Mouse (Mus musculus) limb, embryonic 12.5 days (tissue): ENCODE data around the gene Smpdl3b. TPM values are rescaled to one million over a fixed set of nuclear protein-coding genes. Genes with fewer than 3 reads are reported as not detected.

Experiments
- ATAC-seq: fragments of 200-750 bp; cut with Nextera tagmentation; 2 replicates; pipeline ENCODE4 v1.8.0; 2017; ENCODE audit warnings: low read depth, moderate TSS enrichment; ENCODE audit not compliant: insufficient number of reproducible peaks, insufficient read depth, low FRiP score, low TSS enrichment
- H3K27ac ChIP-seq: fragments of 300-500 bp; sonication (generic); 2 replicates; pipeline ENCODE4 v1.5.1; 2016; ENCODE audit warnings: mild to moderate bottlenecking, moderate library complexity
- H3K27me3 ChIP-seq: fragments of 300-500 bp; sonication (generic); 2 replicates; pipeline ENCODE4 v1.6.1; 2016; ENCODE audit warnings: mild to moderate bottlenecking, moderate library complexity
- H3K36me3 ChIP-seq: fragments of 300-500 bp; sonication (generic); 2 replicates; pipeline ENCODE4 v1.6.1; 2016; ENCODE audit warnings: mild to moderate bottlenecking, moderate library complexity
- H3K4me1 ChIP-seq: fragments of 300-500 bp; sonication (generic); replicated peaks from 2 replicates; pipeline ENCODE4 v1.6.1; 2016
- H3K4me2 ChIP-seq: fragments of 300-500 bp; sonication (generic); 2 replicates; pipeline ENCODE4 v1.6.1; 2016; ENCODE audit warnings: mild to moderate bottlenecking, moderate library complexity
- H3K4me3 ChIP-seq: fragments of 300-500 bp; sonication (generic); replicated peaks from 2 replicates; pipeline ENCODE4 v1.5.1; 2016; ENCODE audit warnings: mild to moderate bottlenecking
- H3K9ac ChIP-seq: fragments of 300-500 bp; sonication (generic); replicated peaks from 2 replicates; pipeline ENCODE4 v1.6.1; 2016; ENCODE audit warnings: mild to moderate bottlenecking, moderate library complexity
- H3K9me3 ChIP-seq: fragments of 300-500 bp; sonication (generic); 2 replicates; pipeline ENCODE4 v1.6.1; 2016; ENCODE audit warnings: mild to moderate bottlenecking, moderate library complexity
- WGBS: fragments of 180-500 bp; shearing (Covaris S2); methylation state at CpG from one replicate; pipeline ENCODE4 v1.1.7; 2016; 5-methylcytosine and 5-hydroxymethylcytosine counted together
- polyA plus RNA-seq: library from polyadenylated mRNA; unstranded; fragments of >200 nt; fragmentation: Nextera tagmentation; extraction: Ambion mirVana; gene quantifications from 2 replicates; pipeline ENCODE4 v1.2.1, GENCODE M21; 2016

The Smpdl3b gene
- polyA plus RNA-seq, 1 experiment from 2014 or later = 5.8 TPM

DNA sequence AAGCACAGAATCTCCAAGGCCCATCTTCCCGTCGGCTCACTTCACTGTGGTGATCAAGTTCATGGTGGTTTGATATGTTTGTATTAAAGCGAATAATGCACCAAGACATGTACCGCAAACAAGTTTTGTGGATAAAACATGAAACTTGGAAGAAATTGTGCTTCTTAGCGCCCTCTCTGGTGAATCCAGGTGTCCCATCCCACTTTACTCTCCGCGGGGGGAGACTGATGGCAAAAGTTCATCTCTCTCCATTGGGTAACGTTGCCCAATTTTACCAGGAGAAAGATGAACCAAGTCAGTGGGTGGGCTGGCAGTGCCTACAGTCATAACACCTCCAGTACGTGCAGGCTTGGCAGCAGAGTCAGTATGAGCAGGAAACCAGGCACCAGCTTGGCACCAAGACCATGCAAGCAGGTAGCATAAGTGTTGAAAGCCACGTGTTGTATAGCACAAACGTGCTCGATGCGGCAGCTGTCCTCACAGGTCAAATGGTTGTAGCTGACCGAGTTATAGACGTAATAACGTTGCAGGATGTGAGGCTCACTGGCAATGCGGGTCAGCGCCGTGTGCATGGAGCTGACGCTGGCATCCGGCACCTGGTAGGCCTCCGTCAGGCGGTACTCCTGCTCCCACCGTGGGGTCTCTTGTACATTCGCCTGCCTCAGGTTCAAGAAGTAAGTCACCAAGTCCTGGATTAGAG lies 23.8 kb downstream of the Smpdl3b start:
- Histone ChIP-seq H3K4me2 (no peak overlapping the region), H3K27me3 (no peaks in the 10 kb centered on the region), H3K9me3 (no peaks in the 10 kb centered on the region), H3K4me1 (peaks cover 10% of the 10 kb centered on the region), H3K36me3 (peaks cover 1% of the 10 kb centered on the region; the same call in 1 of the 2 replicates), H3K4me3 (no peak overlapping the region), H3K9ac (no peak overlapping the region), H3K27ac (no peak overlapping the region)
- 92% methylated on average over 25 of the region's 25 CpGs for WGBS
- ATAC-seq = no peak

DNA sequence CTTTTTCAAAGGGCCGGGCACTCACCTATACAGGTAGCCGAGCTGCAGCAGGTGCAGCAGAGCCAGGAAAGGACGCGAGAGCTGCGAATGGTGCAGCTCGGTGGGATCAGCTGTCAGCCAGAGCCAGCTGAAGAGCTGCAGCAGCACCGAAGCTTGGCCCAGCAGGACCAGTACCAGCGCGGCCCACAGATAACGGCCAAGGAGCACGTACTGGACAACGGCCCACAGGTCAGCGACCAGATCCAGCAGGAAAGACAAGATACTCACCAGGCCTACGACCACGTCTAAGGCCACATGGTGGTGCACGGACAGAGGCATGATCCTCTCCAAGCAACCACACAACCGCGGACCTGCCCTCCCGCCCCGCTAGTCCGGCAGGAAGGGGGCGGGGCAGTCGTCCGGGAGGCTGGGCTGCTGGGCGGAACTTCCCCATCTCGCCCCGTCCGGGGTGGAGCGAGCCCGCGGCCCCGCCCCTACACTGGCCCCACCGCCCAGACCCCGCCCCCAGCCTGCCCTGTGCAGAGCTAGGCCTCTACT lies 24.8 kb downstream of the Smpdl3b start, which contains the start of gene Xkr8:
Gene Xkr8, minus strand, starts transcription at position 399 of the 537 bp plus-strand sequence.
- peak within 1 kb of the TSS; percentile 65 for H3K9ac ChIP-seq
- WGBS = 2% methylated on average over 34 of the region's 34 CpGs
- ATAC-seq = peak; percentile 88
- peak within 1 kb of the TSS; percentile 84 for H3K4me2 ChIP-seq
- H3K27me3 ChIP-seq = no peaks in the 10 kb centered on the region
- H3K27ac ChIP-seq = no peak within 1 kb of the TSS
- H3K4me3 ChIP-seq = peak within 1 kb of the TSS; percentile 58
- peaks cover 11% of the 10 kb centered on the region for H3K36me3 ChIP-seq
- H3K4me1 ChIP-seq = peaks cover 10% of the 10 kb centered on the region
- no peaks in the 10 kb centered on the region for H3K9me3 ChIP-seq

DNA sequence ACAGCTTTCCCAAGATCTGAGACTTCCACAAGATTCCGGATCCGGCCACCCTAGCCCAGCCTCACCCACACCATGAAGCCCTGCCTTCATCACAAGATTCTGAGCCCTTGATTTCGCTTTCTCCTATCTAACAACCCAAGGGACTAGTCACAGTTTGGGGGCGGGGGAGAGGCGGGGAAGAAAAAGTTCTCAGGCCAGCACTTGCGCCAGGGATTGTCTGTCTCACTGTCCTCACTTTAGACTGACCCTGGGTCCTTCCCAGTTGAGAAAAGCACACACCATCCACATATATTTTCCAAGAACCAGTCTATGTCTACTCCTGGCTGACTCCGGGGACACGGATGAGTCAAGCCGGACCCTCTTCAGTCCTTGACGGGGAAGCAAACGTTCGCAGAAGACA lies 25.4 kb downstream of the Smpdl3b start:
- WGBS = 50% methylated on average over 12 of the region's 12 CpGs
- H3K9ac ChIP-seq = no peak overlapping the region
- peak overlapping the region; percentile 58 for H3K4me3 ChIP-seq
- H3K9me3 ChIP-seq = no peaks in the 10 kb centered on the region
- no peaks in the 10 kb centered on the region for H3K27me3 ChIP-seq
- peak overlapping the region; percentile 84 for H3K4me2 ChIP-seq
- ATAC-seq = no peak
- H3K27ac ChIP-seq = no peak overlapping the region
- peaks cover 16% of the 10 kb centered on the region for H3K36me3 ChIP-seq
- H3K4me1 ChIP-seq = peaks cover 10% of the 10 kb centered on the region

DNA sequence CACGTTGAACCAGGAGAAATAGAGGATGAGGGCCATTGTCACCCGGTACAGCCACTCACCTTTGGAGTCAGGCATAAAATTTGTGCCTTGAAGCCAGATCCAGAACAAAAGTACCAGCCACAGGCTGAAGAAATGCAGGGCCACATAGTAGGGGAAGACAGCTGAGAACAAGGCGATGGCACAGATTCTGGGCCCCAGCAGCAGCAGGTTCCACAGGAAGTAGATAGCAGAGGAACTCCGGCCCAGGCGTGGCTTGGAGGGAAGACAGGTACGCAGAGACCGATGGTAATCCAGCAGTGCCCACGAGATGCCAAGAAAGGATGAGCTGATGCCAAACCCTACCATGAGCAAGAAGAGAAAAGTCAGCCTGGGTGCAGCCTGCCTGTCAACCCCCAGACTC lies 28.8 kb downstream of the Smpdl3b start:
- peaks cover 41% of the 10 kb centered on the region for H3K36me3 ChIP-seq
- no peak overlapping the region for H3K9ac ChIP-seq
- WGBS = 87% methylated on average over 8 of the region's 8 CpGs

DNA sequence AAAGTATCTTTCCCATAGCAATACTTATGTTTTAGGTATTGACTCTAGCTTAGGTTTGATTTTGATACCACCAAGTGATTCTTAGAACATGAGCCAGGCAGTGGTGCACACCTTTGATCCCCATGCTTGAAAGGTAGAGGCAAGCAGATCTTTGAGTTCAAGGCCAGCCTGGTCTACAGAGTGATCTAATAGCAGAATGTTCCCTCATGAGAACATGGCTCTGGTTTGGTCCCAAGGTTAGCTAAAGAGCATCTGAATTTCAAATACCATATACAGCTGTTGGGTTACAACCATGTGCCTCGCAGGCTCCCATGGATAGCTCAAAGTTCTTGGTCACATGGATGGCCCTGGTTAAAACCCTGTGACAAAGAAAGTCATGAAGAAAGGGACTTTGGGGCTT lies 38.8 kb downstream of the Smpdl3b start:
- Histone ChIP-seq H3K4me1 (no peaks in the 10 kb centered on the region), H3K9me3 (no peaks in the 10 kb centered on the region), H3K36me3 (peaks cover 78% of the 10 kb centered on the region), H3K9ac (no peak overlapping the region), H3K27me3 (no peaks in the 10 kb centered on the region), H3K4me2 (no peak overlapping the region), H3K4me3 (no peak overlapping the region), H3K27ac (no peak overlapping the region)
- no peak for ATAC-seq
- 97% methylated on average over 1 of the region's 1 CpGs for WGBS

More for the DNA sequence above, 28.8 kb downstream of the Smpdl3b start:
- H3K27me3 ChIP-seq = no peaks in the 10 kb centered on the region
- H3K4me2 ChIP-seq = no peak overlapping the region
- H3K4me3 ChIP-seq = no peak overlapping the region
- no peak for ATAC-seq
- H3K4me1 ChIP-seq = peaks cover 10% of the 10 kb centered on the region
- no peak overlapping the region for H3K27ac ChIP-seq
- H3K9me3 ChIP-seq = no peaks in the 10 kb centered on the region

DNA sequence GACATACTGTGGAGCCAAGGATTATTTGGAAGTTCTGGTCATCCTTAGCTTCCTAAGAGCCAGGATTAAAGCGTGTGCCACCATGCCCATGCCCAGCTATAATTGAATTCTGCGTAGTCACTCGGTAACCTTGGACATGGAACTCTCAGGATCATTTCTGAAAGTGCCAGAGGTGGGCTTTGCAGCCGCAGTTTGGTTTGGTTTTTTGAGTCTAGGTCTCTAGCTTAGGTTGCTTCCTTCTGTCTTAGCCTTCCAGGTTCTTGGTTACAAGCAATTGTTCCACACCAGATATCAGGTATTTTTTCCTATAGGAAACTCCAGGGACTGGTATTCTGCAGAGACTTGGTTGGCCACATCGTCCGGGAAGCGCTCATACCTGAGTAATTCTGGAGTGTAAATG lies 43.9 kb downstream of the Smpdl3b start:
- Histone ChIP-seq H3K27ac (no peak overlapping the region), H3K36me3 (peaks cover 77% of the 10 kb centered on the region), H3K9ac (no peak overlapping the region), H3K27me3 (no peaks in the 10 kb centered on the region), H3K9me3 (no peaks in the 10 kb centered on the region), H3K4me3 (no peak overlapping the region), H3K4me2 (no peak overlapping the region), H3K4me1 (no peaks in the 10 kb centered on the region)
- WGBS = 97% methylated on average over 7 of the region's 7 CpGs
- no peak for ATAC-seq

DNA sequence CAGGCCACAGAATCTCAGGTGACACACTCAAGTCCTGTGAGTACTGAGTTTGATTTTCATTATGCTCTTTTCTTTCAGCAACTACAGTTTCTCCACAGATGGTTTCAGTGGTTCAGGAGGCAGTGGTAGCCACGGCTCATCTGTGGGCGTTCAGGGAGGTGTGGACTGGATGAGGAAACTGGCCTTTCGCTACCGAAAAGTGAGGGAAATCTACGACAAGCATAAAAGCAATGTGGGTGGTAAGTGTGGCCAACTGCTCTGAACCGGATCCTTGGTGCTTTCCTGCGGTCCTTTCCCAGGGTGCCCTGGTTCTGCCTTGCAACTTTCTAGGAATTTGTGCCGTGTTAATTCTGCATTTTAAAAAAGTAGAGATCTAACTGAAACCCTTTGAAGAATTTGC lies 50.2 kb downstream of the Smpdl3b start:
- H3K36me3 ChIP-seq = peaks cover 92% of the 10 kb centered on the region
- ATAC-seq = no peak
- 94% methylated on average over 8 of the region's 8 CpGs for WGBS

DNA sequence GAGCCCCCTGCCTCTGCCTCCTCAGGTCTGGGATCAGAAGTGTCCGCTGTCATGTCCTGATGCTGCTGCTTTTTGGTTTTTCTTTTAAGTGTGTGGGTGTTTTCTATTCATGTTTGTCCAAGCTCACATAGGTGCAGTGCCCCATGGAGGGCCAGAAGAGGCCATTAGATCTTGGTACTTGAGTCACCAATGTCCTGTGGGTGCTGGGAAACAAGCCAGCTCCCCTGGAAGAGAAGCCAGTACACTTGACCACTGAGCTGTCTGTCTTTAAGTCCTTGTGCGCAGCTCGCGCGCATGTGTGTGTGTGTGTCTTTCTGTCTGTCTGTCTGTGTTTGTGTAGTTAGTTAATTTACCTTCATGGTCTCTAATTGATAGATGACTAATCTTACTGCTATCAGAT lies 55.0 kb downstream of the Smpdl3b start:
- Histone ChIP-seq H3K27ac (no peak overlapping the region), H3K4me2 (no peak overlapping the region), H3K27me3 (no peaks in the 10 kb centered on the region), H3K4me3 (no peak overlapping the region), H3K36me3 (peaks cover 85% of the 10 kb centered on the region), H3K9ac (no peak overlapping the region), H3K9me3 (no peaks in the 10 kb centered on the region), H3K4me1 (no peaks in the 10 kb centered on the region)
- ATAC-seq = no peak
- 96% methylated on average over 5 of the region's 5 CpGs for WGBS

More for the DNA sequence above, 50.2 kb downstream of the Smpdl3b start:
- Histone ChIP-seq H3K4me1 (no peaks in the 10 kb centered on the region), H3K4me2 (no peak overlapping the region), H3K9me3 (no peaks in the 10 kb centered on the region), H3K9ac (no peak overlapping the region), H3K27ac (no peak overlapping the region), H3K4me3 (no peak overlapping the region), H3K27me3 (no peaks in the 10 kb centered on the region)

DNA sequence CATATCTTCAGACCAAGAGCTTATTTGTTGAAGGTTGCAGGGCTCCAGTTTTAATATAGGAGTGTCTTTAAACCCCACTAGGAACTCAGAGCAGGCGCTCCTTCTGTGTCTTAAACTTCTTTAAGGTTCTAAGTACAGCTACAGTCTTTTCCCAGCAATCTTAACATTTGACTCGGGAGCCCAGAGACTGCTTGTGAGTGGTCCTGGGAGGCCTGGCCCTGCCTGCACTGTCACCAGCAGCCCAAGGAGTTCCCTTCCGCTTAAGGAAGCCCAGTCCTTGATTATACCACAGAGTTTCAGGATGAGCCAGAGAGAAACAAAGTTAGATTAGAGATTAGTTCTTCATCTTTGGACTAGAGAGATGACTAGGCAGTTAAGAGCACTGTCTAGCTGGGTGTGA lies 63.7 kb downstream of the Smpdl3b start:
- Histone ChIP-seq H3K9me3 (no peaks in the 10 kb centered on the region), H3K4me1 (no peaks in the 10 kb centered on the region), H3K36me3 (peaks cover 74% of the 10 kb centered on the region), H3K9ac (no peak overlapping the region), H3K27me3 (no peaks in the 10 kb centered on the region), H3K4me2 (no peak overlapping the region), H3K27ac (no peak overlapping the region), H3K4me3 (no peak overlapping the region)
- no peak for ATAC-seq
- WGBS = 97% methylated on average over 3 of the region's 3 CpGs

DNA sequence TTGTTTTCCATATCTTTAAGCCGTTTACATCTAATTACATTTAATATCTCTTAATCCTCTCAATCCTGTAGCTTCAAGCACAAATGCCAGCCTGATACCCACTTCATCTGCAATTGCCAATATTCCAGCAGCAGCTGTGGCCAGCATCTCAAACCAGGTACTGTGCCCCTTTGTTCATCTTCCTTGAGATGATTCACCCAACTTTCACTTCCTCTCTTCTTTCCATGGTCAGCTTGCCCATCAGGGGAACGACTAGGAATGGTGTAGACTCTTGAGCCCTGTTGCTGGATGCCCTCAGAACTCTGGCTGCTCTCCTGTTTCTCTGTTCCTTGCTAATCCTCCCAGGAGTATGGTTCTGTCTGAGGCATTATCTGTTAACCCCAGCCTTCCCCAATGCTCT lies 67.4 kb downstream of the Smpdl3b start:
- 87% methylated on average over 2 of the region's 2 CpGs for WGBS

More for the DNA sequence above, 67.4 kb downstream of the Smpdl3b start:
- Histone ChIP-seq H3K27ac (no peak overlapping the region), H3K4me1 (no peaks in the 10 kb centered on the region), H3K4me2 (no peak overlapping the region), H3K9me3 (no peaks in the 10 kb centered on the region), H3K36me3 (peaks cover 63% of the 10 kb centered on the region), H3K4me3 (no peak overlapping the region), H3K27me3 (no peaks in the 10 kb centered on the region), H3K9ac (no peak overlapping the region)
- no peak for ATAC-seq
